Mouse (Mus musculus) myocyte (in vitro differentiated cells): ENCODE measurements at regions not wholly inside any gene's neighbourhood (a gene's known extent, or its start where the extent isn't known, plus 50 kb on each side); places are given as distances from the start of the nearest gene placed in this dataset.

Experiments
- H3K27me3 ChIP-seq: one replicate; pipeline ENCODE4 v1.6.1; 2011; ENCODE audit not compliant: control insufficient read depth, insufficient read depth, insufficient read length
- H3K36me3 ChIP-seq: one replicate; pipeline ENCODE4 v1.6.1; 2011; ENCODE audit not compliant: control insufficient read depth, insufficient read depth
- H3K4me2 ChIP-seq: one replicate; pipeline ENCODE4 v1.6.1; 2011; ENCODE audit warnings: low read depth, control low read depth
- H3K4me3 ChIP-seq: one replicate; pipeline ENCODE4 v1.5.1; 2011; ENCODE audit warnings: mild to moderate bottlenecking, control low read depth, moderate library complexity
- H3K79me2 ChIP-seq: one replicate; pipeline ENCODE4 v1.6.1; 2011; ENCODE audit not compliant: control insufficient read depth, insufficient read depth
- H3ac ChIP-seq: one replicate; pipeline ENCODE4 v1.6.1; 2011; ENCODE audit not compliant: control insufficient read depth, insufficient read length
- CEBPB ChIP-seq: IDR thresholded peaks from 2 replicates; pipeline ENCODE4 v1.6.1; 2011; ENCODE audit warnings: mild to moderate bottlenecking, moderate library complexity; ENCODE audit not compliant: poor library complexity, insufficient read depth, severe bottlenecking
- E2F4 ChIP-seq: IDR thresholded peaks from one replicate; pipeline ENCODE4 v1.6.1; 2011; ENCODE audit warnings: mild to moderate bottlenecking, control low read depth, moderate library complexity; ENCODE audit not compliant: insufficient read depth
- MAX ChIP-seq: IDR thresholded peaks from one replicate; pipeline ENCODE4 v1.6.1; 2011; ENCODE audit warnings: low read depth, mild to moderate bottlenecking, control low read depth
- MYOD1 ChIP-seq, 3 experiments: IDR thresholded peaks; one replicate each; pipeline ENCODE4 v1.6.1; 2011; ENCODE audit warnings: control low read depth in 2 of 3, low read depth in 2 of 3, mild to moderate bottlenecking in 2 of 3, moderate library complexity in 1 of 3; ENCODE audit not compliant: insufficient read length in 2 of 3, control insufficient read depth in 1 of 3
- MYOG ChIP-seq, 3 experiments: IDR thresholded peaks; one replicate each; pipeline ENCODE4 v1.6.1; 2011; ENCODE audit warnings: control low read depth in 2 of 3, low read depth in 2 of 3, mild to moderate bottlenecking in 2 of 3; ENCODE audit not compliant: insufficient read length in 2 of 3, control insufficient read depth in 1 of 3, insufficient read depth in 1 of 3
- POLR2A ChIP-seq: IDR thresholded peaks from one replicate; pipeline ENCODE4 v1.6.1; 2011; ENCODE audit warnings: low read depth, mild to moderate bottlenecking, control low read depth, moderate library complexity; ENCODE audit not compliant: insufficient read length
- POLR2AphosphoS2 ChIP-seq: IDR thresholded peaks from one replicate; pipeline ENCODE4 v1.6.1; 2011; ENCODE audit warnings: low read depth, control low read depth; ENCODE audit not compliant: insufficient read length
- REST ChIP-seq: IDR thresholded peaks from one replicate; pipeline ENCODE4 v1.6.1; 2011; ENCODE audit warnings: mild to moderate bottlenecking, control low read depth, moderate library complexity; ENCODE audit not compliant: insufficient read depth, insufficient read length
- SRF ChIP-seq: IDR thresholded peaks from one replicate; pipeline ENCODE4 v1.6.1; 2011; ENCODE audit warnings: low read depth; ENCODE audit not compliant: control insufficient read depth, insufficient read length
- TCF12 ChIP-seq: IDR thresholded peaks from one replicate; pipeline ENCODE4 v1.6.1; 2011; ENCODE audit warnings: mild to moderate bottlenecking, control low read depth; ENCODE audit not compliant: poor library complexity, insufficient read depth, severe bottlenecking
- TCF3 ChIP-seq: IDR thresholded peaks from one replicate; pipeline ENCODE4 v1.6.1; 2011; ENCODE audit warnings: low read depth, control low read depth; ENCODE audit not compliant: insufficient read length
- USF1 ChIP-seq: IDR thresholded peaks from one replicate; pipeline ENCODE4 v1.6.1; 2011; ENCODE audit warnings: low read depth, mild to moderate bottlenecking, control low read depth, moderate library complexity

DNA sequence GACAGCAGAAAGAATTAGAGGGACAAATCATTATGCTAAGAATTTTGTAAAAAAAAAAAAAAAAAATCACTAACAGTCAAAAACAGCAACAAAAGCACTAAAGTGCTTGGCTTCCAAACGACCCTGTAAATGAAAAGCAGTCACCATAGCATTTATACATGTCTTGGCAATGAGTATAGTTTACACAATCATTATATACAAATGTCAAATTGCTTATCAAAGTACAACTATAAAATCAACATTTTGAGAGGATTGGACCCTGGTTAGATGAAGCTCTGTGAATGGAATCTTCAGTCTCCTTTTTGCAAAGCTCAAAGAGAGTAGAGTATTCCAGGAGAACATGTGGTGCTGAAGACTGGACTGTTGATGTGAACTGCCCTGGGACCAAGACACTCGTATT, 367.0 kb upstream of the Dynlrb2 start:
- Histone ChIP-seq H3K36me3 (no peaks in the 10 kb centered on the region), H3K27me3 (peaks cover 2% of the 10 kb centered on the region), H3K79me2 (no peaks in the 10 kb centered on the region), H3K4me2 (no peak overlapping the region), H3ac (no peak overlapping the region), H3K4me3 (no peak overlapping the region)
- TF ChIP-seq REST (no peak), TCF12 (no peak), MYOG (IDR thresholded peaks at IDR 0.05; ENCODE audit: control insufficient read depth in 1 of 3, insufficient read depth in 1 of 3, insufficient read length in 2 of 3, low read depth in 2 of 3) (no peak), TCF3 (no peak), CEBPB (no peak), POLR2A (no peak), SRF (no peak), MYOD1 (IDR thresholded peaks at IDR 0.05; ENCODE audit: control insufficient read depth in 1 of 3, insufficient read length in 2 of 3, low read depth in 2 of 3) (no peak), POLR2AphosphoS2 (no peak), MAX (no peak), USF1 (no peak), E2F4 (no peak)

DNA sequence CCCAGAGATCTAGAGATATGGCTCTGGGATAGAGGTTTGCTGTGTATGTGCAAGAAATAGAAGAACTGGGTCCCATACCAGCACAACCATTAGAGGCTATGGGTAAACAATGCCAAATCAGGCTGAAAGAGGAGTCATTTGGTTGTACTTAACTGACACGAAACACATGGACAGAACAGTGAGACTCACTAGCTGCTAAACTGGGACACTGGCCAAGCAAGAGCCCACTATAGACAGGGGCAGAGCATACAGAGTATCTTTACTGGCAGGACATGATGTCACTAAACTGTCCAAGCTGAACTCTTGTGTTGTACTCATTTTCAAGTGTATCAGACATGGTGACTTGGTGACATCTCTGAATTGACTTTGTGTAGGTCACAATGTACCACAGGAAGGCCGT, 371.3 kb upstream of the Dynlrb2 start:
- H3K27me3 ChIP-seq = peaks cover 3% of the 10 kb centered on the region
- no peaks in the 10 kb centered on the region for H3K36me3 ChIP-seq
- no peak for TF ChIP-seq MYOD1 (IDR thresholded peaks at IDR 0.05; ENCODE audit: control insufficient read depth in 1 of 3, insufficient read length in 2 of 3, low read depth in 2 of 3)
- TF ChIP-seq TCF3 = no peak

GRCm38 (mm10) chr8:116133084-116133483, 371.7 kb upstream of the Dynlrb2 start:
- Histone ChIP-seq H3K36me3 (no peaks in the 10 kb centered on the region), H3K4me2 (no peak overlapping the region), H3K4me3 (no peak overlapping the region), H3K27me3 (peaks cover 3% of the 10 kb centered on the region), H3K79me2 (no peaks in the 10 kb centered on the region), H3ac (no peak overlapping the region)
- no peak for TF ChIP-seq POLR2A

More for the DNA sequence above, 371.3 kb upstream of the Dynlrb2 start:
- H3ac ChIP-seq = no peak overlapping the region
- no peaks in the 10 kb centered on the region for H3K79me2 ChIP-seq
- H3K4me2 ChIP-seq = no peak overlapping the region
- no peak overlapping the region for H3K4me3 ChIP-seq

- TF ChIP-seq MYOD1 (IDR thresholded peaks at IDR 0.05; ENCODE audit: control insufficient read depth in 1 of 3, insufficient read length in 2 of 3, low read depth in 2 of 3) (no peak), MYOG (IDR thresholded peaks at IDR 0.05; ENCODE audit: control insufficient read depth in 1 of 3, insufficient read depth in 1 of 3, insufficient read length in 2 of 3, low read depth in 2 of 3) (no peak), CEBPB (no peak), REST (no peak), E2F4 (no peak), TCF12 (no peak), SRF (no peak), POLR2A (no peak), TCF3 (no peak), POLR2AphosphoS2 (no peak), MAX (no peak), USF1 (no peak)
- no peaks in the 10 kb centered on the region for H3K27me3 ChIP-seq
- no peak overlapping the region for H3K4me2 ChIP-seq
Observed at GRCm38 (mm10) chr8:116120067-116120466, 384.7 kb upstream of the Dynlrb2 start.

GRCm38 (mm10) chr8:116117919-116118318, 386.9 kb upstream of the Dynlrb2 start:
- no peaks in the 10 kb centered on the region for H3K27me3 ChIP-seq
- H3K36me3 ChIP-seq = no peaks in the 10 kb centered on the region
- H3ac ChIP-seq = no peak overlapping the region
- H3K4me2 ChIP-seq = no peak overlapping the region
- no peak overlapping the region for H3K4me3 ChIP-seq
- no peaks in the 10 kb centered on the region for H3K79me2 ChIP-seq
- no peak for TF ChIP-seq TCF12
- TF ChIP-seq USF1 = no peak
- no peak for TF ChIP-seq MAX
- TF ChIP-seq REST = no peak
- TF ChIP-seq MYOD1 (IDR thresholded peaks at IDR 0.05; ENCODE audit: control insufficient read depth in 1 of 3, insufficient read length in 2 of 3, low read depth in 2 of 3) = no peak

More at GRCm38 (mm10) chr8:116120067-116120466, 384.7 kb upstream of the Dynlrb2 start:
- Histone ChIP-seq H3ac (no peak overlapping the region), H3K4me3 (no peak overlapping the region), H3K79me2 (no peaks in the 10 kb centered on the region), H3K36me3 (no peaks in the 10 kb centered on the region)

DNA sequence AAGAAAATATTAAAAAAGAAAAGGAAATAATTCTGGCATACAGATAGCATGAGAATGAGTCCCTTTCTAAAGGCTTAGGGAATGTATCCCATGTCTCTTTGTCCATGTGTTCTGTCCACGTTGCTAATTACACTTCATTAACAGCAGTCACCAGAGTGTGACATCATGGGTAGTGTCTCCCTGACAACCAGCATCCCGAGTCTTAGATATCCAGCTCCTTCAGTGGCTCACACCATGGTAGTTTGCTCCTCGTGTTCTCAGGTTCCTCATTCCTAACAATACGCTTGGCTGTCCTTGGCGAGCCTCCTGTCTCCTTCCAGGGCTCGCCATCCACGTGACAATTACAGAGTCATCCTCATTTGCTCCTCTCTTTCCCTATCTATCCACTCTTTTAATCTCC, 388.1 kb upstream of the Dynlrb2 start:
- no peak overlapping the region for H3ac ChIP-seq
- H3K36me3 ChIP-seq = no peaks in the 10 kb centered on the region
- H3K27me3 ChIP-seq = no peaks in the 10 kb centered on the region
- H3K79me2 ChIP-seq = no peaks in the 10 kb centered on the region
- TF ChIP-seq CEBPB = no peak
- TF ChIP-seq POLR2AphosphoS2 = no peak
- no peak for TF ChIP-seq USF1
- no peak for TF ChIP-seq TCF3
- TF ChIP-seq TCF12 = no peak
- no peak for TF ChIP-seq E2F4
- TF ChIP-seq SRF = no peak
- no peak for TF ChIP-seq MYOG (IDR thresholded peaks at IDR 0.05; ENCODE audit: control insufficient read depth in 1 of 3, insufficient read depth in 1 of 3, insufficient read length in 2 of 3, low read depth in 2 of 3)
- TF ChIP-seq MYOD1 (IDR thresholded peaks at IDR 0.05; ENCODE audit: control insufficient read depth in 1 of 3, insufficient read length in 2 of 3, low read depth in 2 of 3) = no peak
- no peak overlapping the region for H3K4me2 ChIP-seq
- H3K4me3 ChIP-seq = no peak overlapping the region
